Mouse (Mus musculus) left cerebral cortex, postnatal 4 days (tissue): ENCODE measurements around the gene Gm8947. TPM values are rescaled to one million over a fixed set of nuclear protein-coding genes. Genes with fewer than 3 reads are reported as not detected.

ENCODE experiments used
- DNase-seq: peaks from one replicate; pipeline ENCODE4 v3.0.0-alpha.2; 2022
- intact Hi-C: fragments of 180-260 bp; cut with DNase I; formaldehyde crosslinking; loops from one replicate; pipeline ENCODE4 v1.15.1; 2025
- total RNA-seq, 2 experiments: library from RNA; stranded (reverse); gene quantifications; 2 replicates each; pipeline ENCODE4 v1.2.3; 2021

Gm8947 gene
- total RNA-seq, 2 experiments from 2014 or later, result not detected

DNA sequence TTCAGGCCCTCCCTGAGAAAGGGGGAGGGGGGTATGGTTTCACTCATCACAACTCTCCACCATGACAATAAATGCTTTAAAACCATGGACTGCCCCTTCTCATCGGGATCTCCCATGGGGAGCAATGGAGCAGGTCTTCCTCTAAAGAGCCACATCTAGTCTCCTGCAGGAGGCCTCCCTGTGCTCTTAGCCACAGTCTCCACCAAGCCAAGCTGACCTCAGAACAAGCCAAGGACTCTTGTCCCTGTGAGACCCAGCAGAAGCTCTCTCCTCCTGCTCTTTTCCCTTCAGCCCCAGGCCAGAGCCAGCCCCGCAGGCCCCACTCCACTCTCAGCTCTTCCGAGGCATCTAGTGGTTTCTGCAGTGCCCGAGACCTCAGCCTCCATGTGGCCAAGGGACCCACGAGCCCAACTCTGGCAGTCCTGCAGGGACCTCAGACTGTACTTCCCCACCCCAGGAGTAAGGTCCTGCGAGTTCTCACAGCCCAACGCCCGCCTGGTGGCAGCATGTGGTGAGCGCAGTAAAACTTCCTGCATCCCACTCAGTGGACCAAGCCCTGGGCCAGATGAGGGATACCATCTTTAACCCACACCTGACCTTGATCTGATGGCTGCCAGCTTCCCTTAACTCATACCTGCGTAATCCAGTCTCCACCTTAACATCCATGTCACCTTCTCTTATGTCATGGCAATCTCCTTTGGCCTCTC is 30.5 kb downstream of the Gm8947 start:
- DNase-seq, result no peak
- intact Hi-C loops, result no loop called here

GRCm38 (mm10) chr1:151223377-151223776 is 31.2 kb downstream of the Gm8947 start:
- intact Hi-C loops, result no loop called here
- no peak for DNase-seq

DNA sequence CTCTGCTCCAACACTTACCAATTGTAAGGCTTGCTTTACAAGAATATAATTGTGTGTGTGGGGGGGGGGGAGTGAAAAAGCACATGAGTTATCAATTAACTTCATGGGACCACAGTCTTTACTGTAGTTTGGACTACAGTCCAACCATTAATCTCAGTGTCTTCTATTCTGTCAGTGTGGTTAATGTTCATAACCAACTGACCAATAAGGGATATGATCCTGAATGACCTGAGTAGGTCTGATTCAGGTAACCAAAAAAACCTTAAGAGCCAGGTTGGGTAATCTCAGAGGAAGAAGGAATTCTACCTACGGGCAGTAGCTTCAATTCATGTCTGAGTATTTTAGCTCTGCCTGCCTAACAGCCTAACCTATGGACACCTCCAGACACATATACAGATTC is 32.4 kb downstream of the Gm8947 start:
- DNase-seq, result no peak
- intact Hi-C loops, result no loop called here

DNA sequence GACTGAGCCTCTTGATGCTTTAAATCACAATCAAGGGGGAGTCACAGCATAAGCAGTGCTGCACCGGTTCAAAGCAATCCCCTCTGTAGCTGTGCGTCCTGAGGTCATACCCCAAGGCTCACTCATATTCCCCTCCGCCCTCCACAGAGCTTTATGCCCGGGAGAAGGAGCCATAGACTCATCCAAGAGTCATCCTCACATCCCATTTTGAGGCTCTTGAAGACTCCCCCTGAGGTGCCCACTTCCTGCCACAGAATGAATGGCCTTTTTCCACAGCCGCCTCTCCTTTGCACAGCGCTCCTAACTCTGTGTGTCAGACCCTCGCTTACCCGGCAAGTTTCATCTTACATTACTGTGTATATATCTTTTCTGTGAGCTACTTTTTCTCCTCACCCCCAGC is 35.3 kb downstream of the Gm8947 start:
- no peak for DNase-seq
- intact Hi-C loops, result no loop called here

GRCm38 (mm10) chr1:151228320-151228989 is 36.3 kb downstream of the Gm8947 start:
- no peak for DNase-seq
- intact Hi-C loops, result no loop called here

DNA sequence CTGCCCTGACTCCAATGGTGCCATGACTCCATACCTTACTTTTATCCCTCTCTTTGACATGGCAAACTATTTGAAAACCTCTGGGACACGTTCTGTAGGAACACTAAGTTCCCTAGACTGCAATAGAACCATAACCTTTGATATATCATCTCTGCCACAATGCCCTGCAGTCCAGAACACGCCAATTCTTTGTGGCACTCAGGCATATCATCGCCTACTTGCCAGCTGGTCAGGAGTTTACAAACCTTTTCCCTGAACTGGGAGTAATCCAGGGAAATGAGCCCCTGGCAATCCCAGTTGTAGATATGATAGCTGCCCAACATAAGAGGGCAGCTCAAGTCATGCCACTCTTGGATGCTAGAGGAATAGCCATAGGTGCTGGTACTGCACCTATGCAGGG is 40.2 kb downstream of the Gm8947 start:
- intact Hi-C loops, result no loop called here
- no peak for DNase-seq

- DNase-seq, result no peak
- intact Hi-C loops, result no loop called here
Observed at GRCm38 (mm10) chr1:151233756-151234155, 41.6 kb downstream of the Gm8947 start.

- no peak for DNase-seq
- intact Hi-C loops, result no loop called here
Observed at GRCm38 (mm10) chr1:151235574-151235973, 43.4 kb downstream of the Gm8947 start.

- DNase-seq, result no peak
- intact Hi-C loops, result no loop called here
Observed at GRCm38 (mm10) chr1:151236141-151236930, 44.2 kb downstream of the Gm8947 start.

GRCm38 (mm10) chr1:151237780-151238179 is 45.6 kb downstream of the Gm8947 start:
- intact Hi-C loops, result no loop called here

GRCm38 (mm10) chr1:151243332-151243731 is 51.2 kb downstream of the Gm8947 start:
- intact Hi-C loops, result no loop called here
- DNase-seq, result no peak

More at GRCm38 (mm10) chr1:151237780-151238179, 45.6 kb downstream of the Gm8947 start:
- DNase-seq, result no peak

Other genes starting within 250 kb of the Gm8947 start
- 1 to 10 TPM; 4.1 to 4.4 TPM for gene Hmcn1, start 198.9 kb upstream of the Gm8947 start, total RNA-seq
- gene Gm47985, start 9.8 kb upstream of the Gm8947 start, total RNA-seq, result not detected
- not detected for gene Gm47995, start 6.1 kb downstream of the Gm8947 start, total RNA-seq
- not detected for gene 3110040M04Rik, start 11.7 kb downstream of the Gm8947 start, total RNA-seq
- not detected for gene Gm47996, start 17.8 kb downstream of the Gm8947 start, total RNA-seq
- gene Ivns1abp, start 152.1 kb downstream of the Gm8947 start, total RNA-seq, result 100 to 1,000 TPM; 257 to 290 TPM
- 1 to 10 TPM; 9.2 to 9.4 TPM for gene Swt1, start 236.1 kb downstream of the Gm8947 start, total RNA-seq
- gene Trmt1l, start 236.2 kb downstream of the Gm8947 start, total RNA-seq, result 10 to 100 TPM; 21.3 to 22.6 TPM